Mouse (Mus musculus) kidney, embryonic 16.5 days (tissue): ENCODE results near the gene Syne2. TPM values are rescaled to one million over a fixed set of nuclear protein-coding genes. Genes with fewer than 3 reads are reported as not detected.

Experiments
- ATAC-seq: fragments of 200-750 bp; cut with Nextera tagmentation; 2 replicates; pipeline ENCODE4 v1.8.0; 2017; ENCODE audit warnings: moderate TSS enrichment; ENCODE audit not compliant: low FRiP score, low TSS enrichment
- H3K27ac ChIP-seq: fragments of 300-500 bp; sonication (generic); 2 replicates; pipeline ENCODE4 v1.5.1; 2014; ENCODE audit warnings: low read length
- H3K27me3 ChIP-seq: fragments of 300-500 bp; sonication (generic); 2 replicates; pipeline ENCODE4 v1.6.1; 2014; ENCODE audit warnings: low read length, control low read depth, mixed read lengths; ENCODE audit not compliant: insufficient read depth
- H3K36me3 ChIP-seq: fragments of 300-500 bp; sonication (generic); 2 replicates; pipeline ENCODE4 v1.6.1; 2014; ENCODE audit warnings: low read length, control low read depth, mixed read lengths; ENCODE audit not compliant: insufficient read depth
- H3K4me1 ChIP-seq: fragments of 300-500 bp; sonication (generic); 2 replicates; pipeline ENCODE4 v1.6.1; 2014; ENCODE audit warnings: low read length, control low read depth, mixed read lengths; ENCODE audit not compliant: insufficient read depth
- H3K4me2 ChIP-seq: fragments of 300-500 bp; sonication (generic); replicated peaks from 2 replicates; pipeline ENCODE4 v1.6.1; 2014; ENCODE audit warnings: low read depth, low read length
- H3K4me3 ChIP-seq: fragments of 300-500 bp; sonication (generic); 2 replicates; pipeline ENCODE4 v1.5.1; 2014; ENCODE audit warnings: mild to moderate bottlenecking, low read length
- H3K9ac ChIP-seq: fragments of 300-500 bp; sonication (generic); replicated peaks from 2 replicates; pipeline ENCODE4 v1.6.1; 2014; ENCODE audit warnings: low read length
- H3K9me3 ChIP-seq: fragments of 300-500 bp; sonication (generic); 2 replicates; pipeline ENCODE4 v1.6.1; 2016; ENCODE audit warnings: low read length, control low read depth
- WGBS: fragments of 180-500 bp; shearing (Covaris S2); extraction: QIAGEN DNeasy Blood & Tissue Kit; methylation state at CpG from one replicate; pipeline ENCODE4 v1.1.7; 2014; 5-methylcytosine and 5-hydroxymethylcytosine counted together
- polyA plus RNA-seq: library from polyadenylated mRNA; unstranded; fragments of >200 nt; fragmentation: Nextera tagmentation; extraction: Ambion mirVana; gene quantifications from 2 replicates; pipeline ENCODE4 v1.2.1, GENCODE M21; 2015

Syne2 gene
- polyA plus RNA-seq, 1 experiment from 2014 or later, result 58.7 TPM

- Histone ChIP-seq H3K27me3 (no peaks in the 10 kb centered on the region), H3K4me3 (no peak overlapping the region), H3K27ac (no peak overlapping the region), H3K9ac (no peak overlapping the region), H3K4me2 (no peak overlapping the region), H3K9me3 (no peaks in the 10 kb centered on the region), H3K4me1 (peaks cover 55% of the 10 kb centered on the region), H3K36me3 (no peaks in the 10 kb centered on the region)
- WGBS, result 47% methylated on average over 6 of the region's 7 CpGs
- ATAC-seq, result no peak
These were observed 23.2 kb downstream of the Syne2 start for GRCm38 (mm10) chr12:75841183-75841582.

GRCm38 (mm10) chr12:75844311-75844710 is 26.4 kb downstream of the Syne2 start:
- no peak overlapping the region for H3K4me3 ChIP-seq
- no peak overlapping the region for H3K27ac ChIP-seq
- no peaks in the 10 kb centered on the region for H3K9me3 ChIP-seq
- H3K4me1 ChIP-seq, result peaks cover 35% of the 10 kb centered on the region
- no peak for ATAC-seq
- no peaks in the 10 kb centered on the region for H3K27me3 ChIP-seq
- H3K9ac ChIP-seq, result no peak overlapping the region
- no peaks in the 10 kb centered on the region for H3K36me3 ChIP-seq
- no peak overlapping the region for H3K4me2 ChIP-seq
- 72% methylated on average over 4 of the region's 4 CpGs for WGBS

GRCm38 (mm10) chr12:75845070-75845469 is 27.1 kb downstream of the Syne2 start:
- no peak for ATAC-seq
- no peak overlapping the region for H3K9ac ChIP-seq
- H3K9me3 ChIP-seq, result no peaks in the 10 kb centered on the region
- no peaks in the 10 kb centered on the region for H3K27me3 ChIP-seq
- 61% methylated on average over 9 of the region's 9 CpGs for WGBS
- peaks cover 30% of the 10 kb centered on the region for H3K4me1 ChIP-seq
- H3K36me3 ChIP-seq, result no peaks in the 10 kb centered on the region
- no peak overlapping the region for H3K4me2 ChIP-seq
- no peak overlapping the region for H3K4me3 ChIP-seq
- no peak overlapping the region for H3K27ac ChIP-seq

GRCm38 (mm10) chr12:75846513-75846912 is 28.6 kb downstream of the Syne2 start:
- H3K4me2 ChIP-seq, result no peak overlapping the region
- peak; percentile 74 for ATAC-seq
- WGBS, result 47% methylated on average over 12 of the region's 12 CpGs
- H3K27ac ChIP-seq, result peak overlapping the region; percentile 57; the same call in 1 of the 2 replicates
- no peaks in the 10 kb centered on the region for H3K36me3 ChIP-seq
- no peak overlapping the region for H3K4me3 ChIP-seq
- no peaks in the 10 kb centered on the region for H3K9me3 ChIP-seq
- H3K27me3 ChIP-seq, result no peaks in the 10 kb centered on the region
- H3K4me1 ChIP-seq, result peaks cover 26% of the 10 kb centered on the region
- no peak overlapping the region for H3K9ac ChIP-seq

GRCm38 (mm10) chr12:75850205-75850604 is 32.3 kb downstream of the Syne2 start:
- H3K27ac ChIP-seq, result no peak overlapping the region
- no peak overlapping the region for H3K4me2 ChIP-seq
- H3K9ac ChIP-seq, result no peak overlapping the region
- H3K27me3 ChIP-seq, result no peaks in the 10 kb centered on the region
- H3K4me1 ChIP-seq, result peaks cover 50% of the 10 kb centered on the region
- WGBS, result 54% methylated on average over 3 of the region's 3 CpGs
- no peak overlapping the region for H3K4me3 ChIP-seq
- H3K36me3 ChIP-seq, result no peaks in the 10 kb centered on the region
- ATAC-seq, result no peak
- H3K9me3 ChIP-seq, result no peaks in the 10 kb centered on the region

- no peaks in the 10 kb centered on the region for H3K27me3 ChIP-seq
- no peak overlapping the region for H3K4me3 ChIP-seq
- H3K9me3 ChIP-seq, result no peaks in the 10 kb centered on the region
- H3K4me2 ChIP-seq, result no peak overlapping the region
- 79% methylated on average over 8 of the region's 8 CpGs for WGBS
- no peak for ATAC-seq
- H3K9ac ChIP-seq, result no peak overlapping the region
- no peaks in the 10 kb centered on the region for H3K36me3 ChIP-seq
- peak overlapping the region; percentile 81 for H3K27ac ChIP-seq
- H3K4me1 ChIP-seq, result peaks cover 49% of the 10 kb centered on the region
These were observed 33.5 kb downstream of the Syne2 start for GRCm38 (mm10) chr12:75851481-75851880.

GRCm38 (mm10) chr12:75852384-75852783 is 34.5 kb downstream of the Syne2 start:
- H3K36me3 ChIP-seq, result no peaks in the 10 kb centered on the region
- peaks cover 46% of the 10 kb centered on the region for H3K4me1 ChIP-seq
- H3K4me3 ChIP-seq, result no peak overlapping the region
- WGBS, result 44% methylated on average over 6 of the region's 6 CpGs
- no peaks in the 10 kb centered on the region for H3K9me3 ChIP-seq
- H3K9ac ChIP-seq, result peak overlapping the region; percentile 22; the same call in 1 of the 2 replicates
- H3K4me2 ChIP-seq, result peak overlapping the region; percentile 4; the same call in 1 of the 2 replicates
- ATAC-seq, result peak; percentile 47
- no peaks in the 10 kb centered on the region for H3K27me3 ChIP-seq
- H3K27ac ChIP-seq, result peak overlapping the region; percentile 81

GRCm38 (mm10) chr12:75853559-75853958 is 35.6 kb downstream of the Syne2 start:
- peak overlapping the region; percentile 81 for H3K27ac ChIP-seq
- peaks cover 46% of the 10 kb centered on the region for H3K4me1 ChIP-seq
- H3K4me3 ChIP-seq, result peak overlapping the region; percentile 3
- H3K9ac ChIP-seq, result peak overlapping the region; percentile 24; the same call in 1 of the 2 replicates
- H3K9me3 ChIP-seq, result no peaks in the 10 kb centered on the region
- no peaks in the 10 kb centered on the region for H3K27me3 ChIP-seq
- no peaks in the 10 kb centered on the region for H3K36me3 ChIP-seq
- 21% methylated on average over 8 of the region's 8 CpGs for WGBS
- no peak for ATAC-seq
- peak overlapping the region; percentile 32 for H3K4me2 ChIP-seq

GRCm38 (mm10) chr12:75855051-75855453 is 37.1 kb downstream of the Syne2 start:
- Histone ChIP-seq H3K36me3 (no peaks in the 10 kb centered on the region), H3K4me2 (no peak overlapping the region), H3K4me3 (no peak overlapping the region), H3K9me3 (no peaks in the 10 kb centered on the region), H3K4me1 (peaks cover 44% of the 10 kb centered on the region), H3K27me3 (no peaks in the 10 kb centered on the region), H3K9ac (no peak overlapping the region), H3K27ac (peak overlapping the region; percentile 62)
- no peak for ATAC-seq
- 58% methylated on average over 7 of the region's 7 CpGs for WGBS

GRCm38 (mm10) chr12:75855621-75856020 is 37.7 kb downstream of the Syne2 start:
- Histone ChIP-seq H3K9me3 (no peaks in the 10 kb centered on the region), H3K9ac (no peak overlapping the region), H3K4me2 (no peak overlapping the region), H3K36me3 (no peaks in the 10 kb centered on the region), H3K4me1 (peaks cover 39% of the 10 kb centered on the region), H3K27me3 (no peaks in the 10 kb centered on the region), H3K27ac (peak overlapping the region; percentile 62), H3K4me3 (no peak overlapping the region)
- WGBS, result 86% methylated on average over 9 of the region's 9 CpGs
- ATAC-seq, result no peak
